Mouse (Mus musculus) ES-E14 (cell line): ENCODE measurements at regions not wholly inside any gene's neighbourhood (a gene's known extent, or its start where the extent isn't known, plus 50 kb on each side); places are given as distances from the start of the nearest gene placed in this dataset.

Source experiments
- DNase-seq: peaks from one replicate; pipeline ENCODE4 v3.0.0-alpha.2; 2013; ENCODE audit warnings: low read depth, low spot score
- H3K27ac ChIP-seq: 2 replicates; pipeline ENCODE4 v1.5.1; 2012; ENCODE audit warnings: low read depth, mild to moderate bottlenecking, low read length, moderate library complexity, mixed read lengths; ENCODE audit not compliant: poor library complexity, insufficient read depth, severe bottlenecking
- H3K36me3 ChIP-seq: 2 replicates; pipeline ENCODE4 v1.6.1; 2012; ENCODE audit warnings: mild to moderate bottlenecking, low read length, moderate library complexity, mixed read lengths; ENCODE audit not compliant: control insufficient read depth, poor library complexity, insufficient read depth, severe bottlenecking
- H3K4me1 ChIP-seq, 2 experiments: fragments of 150-350 bp in 1 of 2; sonication (generic) in 1 of 2; 2 replicates each; pipeline ENCODE4 v1.6.1; 2012; ENCODE audit warnings: low read length in 2 of 2, mild to moderate bottlenecking in 1 of 2, mixed read lengths in 1 of 2; ENCODE audit not compliant: control insufficient read depth in 2 of 2, insufficient read depth in 2 of 2, poor library complexity in 1 of 2
- H3K4me3 ChIP-seq, 2 experiments: fragments of 150-350 bp in 1 of 2; sonication (generic) in 1 of 2; 2 replicates each; pipeline ENCODE4 v1.5.1; 2012; ENCODE audit warnings: low read length in 2 of 2, low read depth in 1 of 2, mild to moderate bottlenecking in 1 of 2, mixed read lengths in 1 of 2; ENCODE audit not compliant: insufficient read depth in 1 of 2, poor library complexity in 1 of 2, severe bottlenecking in 1 of 2
- H3K9ac ChIP-seq: 2 replicates; pipeline ENCODE4 v1.6.1; 2012; ENCODE audit warnings: low read depth, mild to moderate bottlenecking, low read length, mixed read lengths; ENCODE audit not compliant: poor library complexity, insufficient read depth, severe bottlenecking
- H3K9me3 ChIP-seq: fragments of 150-350 bp; sonication (generic); 2 replicates; pipeline ENCODE4 v1.6.1; 2012; ENCODE audit warnings: low read depth, mild to moderate bottlenecking, low read length; ENCODE audit not compliant: control insufficient read depth, insufficient read depth
- CHD2 ChIP-seq: IDR thresholded peaks from 2 replicates; pipeline ENCODE4 v1.6.1; 2014; ENCODE audit warnings: mild to moderate bottlenecking, low read depth, low read length, inconsistent platforms
- HCFC1 ChIP-seq: IDR thresholded peaks from 2 replicates; pipeline ENCODE4 v1.6.1; 2012; ENCODE audit warnings: low read length, inconsistent platforms, borderline replicate concordance; ENCODE audit not compliant: insufficient read depth
- MAFK ChIP-seq: IDR thresholded peaks from 2 replicates; pipeline ENCODE4 v1.6.1; 2014; ENCODE audit warnings: mild to moderate bottlenecking, low read depth, low read length, inconsistent platforms; ENCODE audit not compliant: insufficient read depth
- ZC3H11A ChIP-seq: IDR thresholded peaks from 2 replicates; pipeline ENCODE4 v1.6.1; 2012; ENCODE audit warnings: low read depth, mild to moderate bottlenecking, inconsistent platforms, low read length, borderline replicate concordance
- ZNF384 ChIP-seq: IDR thresholded peaks from 2 replicates; pipeline ENCODE4 v1.6.1; 2012; ENCODE audit warnings: low read depth, low read length, inconsistent platforms
- in situ Hi-C, 2 experiments: fragments of 600-800 bp; cut with MboI; formaldehyde crosslinking; loops; one replicate each; pipeline ENCODE4 v1.15.1; 2025; ENCODE audit warnings: low sequenced_read_pairs in 2 of 2, inconsistent platforms in 1 of 2; ENCODE audit not compliant: unreplicated experiment in 2 of 2

DNA sequence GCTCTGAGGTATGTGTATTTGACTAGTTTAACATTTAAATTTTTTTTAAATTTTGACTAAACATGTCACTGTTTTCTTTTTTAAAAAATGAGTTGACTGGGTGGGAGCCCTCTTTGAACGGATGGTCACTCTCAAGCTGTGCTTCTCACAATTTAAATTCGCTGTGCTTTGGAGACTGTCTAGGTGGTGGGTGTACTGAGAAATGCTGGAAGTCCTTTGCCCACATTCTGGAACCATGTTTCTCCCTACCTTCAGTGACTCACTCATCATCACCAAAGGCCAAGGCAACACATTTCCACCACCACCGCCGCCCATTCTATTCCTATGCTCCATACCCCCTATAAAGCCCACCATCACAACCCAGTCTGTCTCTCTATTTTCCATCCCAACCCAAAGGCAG is 213.8 kb downstream of the Abcc12 start:
- H3K27ac ChIP-seq, result no peak overlapping the region
- in situ Hi-C loops, result loop anchor here in 1 of 2 experiments (25.0 kb wide), 1 partner anchor 679 kb away; no protein-coding TSS in a partner anchor
- no peak overlapping the region for H3K9ac ChIP-seq
- no peaks in the 10 kb centered on the region for H3K9me3 ChIP-seq
- DNase-seq, result no peak
- no peaks in the 10 kb centered on the region for H3K4me1 ChIP-seq
- H3K36me3 ChIP-seq, result no peaks in the 10 kb centered on the region
- no peak for TF ChIP-seq MAFK
- no peak for TF ChIP-seq ZC3H11A
- H3K4me3 ChIP-seq, result no peak overlapping the region

DNA sequence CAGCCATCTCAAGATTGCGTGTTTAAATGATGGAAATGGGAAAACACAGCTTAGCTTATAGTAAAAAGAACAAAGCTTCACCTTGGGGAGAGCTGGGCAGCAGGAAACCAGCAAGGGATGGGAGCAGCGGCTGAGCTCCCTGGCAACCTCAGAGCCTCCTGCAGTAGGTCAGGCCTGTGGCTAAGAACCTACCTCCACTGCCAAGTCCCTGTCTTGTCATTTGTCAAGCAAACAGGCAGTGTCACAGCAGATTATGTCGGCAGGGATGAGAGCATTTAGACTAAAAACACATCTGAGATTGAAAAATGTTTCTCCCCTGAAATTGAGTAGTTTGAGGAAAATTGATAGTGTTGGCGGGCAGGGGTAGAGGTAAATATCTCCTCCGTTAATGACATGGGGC is 214.8 kb downstream of the Abcc12 start:
- TF ChIP-seq ZC3H11A, result no peak
- TF ChIP-seq HCFC1, result no peak
- no peak for TF ChIP-seq MAFK
- Histone ChIP-seq H3K36me3 (no peaks in the 10 kb centered on the region), H3K9ac (no peak overlapping the region), H3K27ac (no peak overlapping the region), H3K9me3 (no peaks in the 10 kb centered on the region), H3K4me3 (no peak overlapping the region), H3K4me1 (no peaks in the 10 kb centered on the region)
- in situ Hi-C loops, result loop anchor here in 1 of 2 experiments (25.0 kb wide), 1 partner anchor 678 kb away; no protein-coding TSS in a partner anchor
- DNase-seq, result no peak

- Histone ChIP-seq H3K4me1 (no peaks in the 10 kb centered on the region), H3K36me3 (no peaks in the 10 kb centered on the region), H3K4me3 (no peak overlapping the region), H3K27ac (no peak overlapping the region), H3K9me3 (no peaks in the 10 kb centered on the region), H3K9ac (no peak overlapping the region)
- in situ Hi-C loops, result loop anchor here in 1 of 2 experiments (25.0 kb wide), 1 partner anchor 678 kb away; no protein-coding TSS in a partner anchor
- DNase-seq, result peak; percentile 31
- TF ChIP-seq MAFK (no peak), ZC3H11A (peak; percentile 69; the same call in 1 of the 2 replicates)
These were observed 215.6 kb downstream of the Abcc12 start for GRCm38 (mm10) chr8:86364898-86365297.

- in situ Hi-C loops, result loop anchor here in 1 of 2 experiments (25.0 kb wide), 1 partner anchor 673 kb away; no protein-coding TSS in a partner anchor
- no peak overlapping the region for H3K9ac ChIP-seq
- no peak overlapping the region for H3K4me3 ChIP-seq
- DNase-seq, result no peak
- no peaks in the 10 kb centered on the region for H3K9me3 ChIP-seq
- H3K4me1 ChIP-seq, result no peaks in the 10 kb centered on the region
- no peaks in the 10 kb centered on the region for H3K36me3 ChIP-seq
- TF ChIP-seq ZC3H11A (no peak), MAFK (no peak), HCFC1 (no peak), ZNF384 (no peak), CHD2 (no peak)
- no peak overlapping the region for H3K27ac ChIP-seq
These were observed 220.2 kb downstream of the Abcc12 start for GRCm38 (mm10) chr8:86360283-86360682.

DNA sequence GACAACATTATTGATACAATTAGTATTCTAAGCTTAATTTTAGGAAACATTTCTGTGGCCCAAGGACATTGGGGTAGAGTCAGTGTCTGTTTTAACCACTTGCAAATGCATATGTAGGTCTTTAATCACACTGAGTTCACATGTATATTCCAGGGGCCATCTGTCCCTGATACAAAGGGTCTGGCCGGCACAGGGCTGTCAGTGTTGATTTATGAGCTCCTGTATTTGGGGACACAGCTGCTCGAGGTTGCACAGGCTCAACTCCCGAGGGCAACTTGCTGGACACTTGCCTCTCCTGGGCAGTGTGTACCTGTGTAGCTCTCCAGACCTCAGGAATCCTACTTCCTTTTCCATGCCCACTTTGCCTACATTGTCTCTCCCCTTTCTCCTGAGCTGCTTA is 221.0 kb downstream of the Abcc12 start:
- Histone ChIP-seq H3K9me3 (no peaks in the 10 kb centered on the region), H3K27ac (no peak overlapping the region), H3K9ac (no peak overlapping the region), H3K4me1 (no peaks in the 10 kb centered on the region), H3K4me3 (no peak overlapping the region), H3K36me3 (no peaks in the 10 kb centered on the region)
- in situ Hi-C loops, result loop anchor here in 1 of 2 experiments (25.0 kb wide), 1 partner anchor 672 kb away; no protein-coding TSS in a partner anchor
- DNase-seq, result no peak
- no peak for TF ChIP-seq ZC3H11A
- TF ChIP-seq CHD2, result no peak
- no peak for TF ChIP-seq MAFK
- TF ChIP-seq HCFC1, result no peak
- TF ChIP-seq ZNF384, result no peak
